Mouse (Mus musculus) G1E-ER4 (cell line): ENCODE measurements around the gene Spsb4. TPM values are rescaled to one million over a fixed set of nuclear protein-coding genes. Genes with fewer than 3 reads are reported as not detected.

Experiments used
- GATA1 ChIP-seq: IDR thresholded peaks from one replicate; pipeline ENCODE4 v1.8.0; 2012; ENCODE audit warnings: low read length, inconsistent platforms
- polyA plus RNA-seq: library from polyadenylated mRNA; stranded (reverse); fragments of >175 nt; gene quantifications from 2 replicates; pipeline ENCODE4 v1.2.3, GENCODE M21; 2012

Gene Spsb4
- polyA plus RNA-seq, 1 experiment = not detected

- no peak for TF ChIP-seq GATA1
Observed at GRCm38 (mm10) chr9:96908737-96909136, 109.9 kb downstream of the Spsb4 start.

DNA sequence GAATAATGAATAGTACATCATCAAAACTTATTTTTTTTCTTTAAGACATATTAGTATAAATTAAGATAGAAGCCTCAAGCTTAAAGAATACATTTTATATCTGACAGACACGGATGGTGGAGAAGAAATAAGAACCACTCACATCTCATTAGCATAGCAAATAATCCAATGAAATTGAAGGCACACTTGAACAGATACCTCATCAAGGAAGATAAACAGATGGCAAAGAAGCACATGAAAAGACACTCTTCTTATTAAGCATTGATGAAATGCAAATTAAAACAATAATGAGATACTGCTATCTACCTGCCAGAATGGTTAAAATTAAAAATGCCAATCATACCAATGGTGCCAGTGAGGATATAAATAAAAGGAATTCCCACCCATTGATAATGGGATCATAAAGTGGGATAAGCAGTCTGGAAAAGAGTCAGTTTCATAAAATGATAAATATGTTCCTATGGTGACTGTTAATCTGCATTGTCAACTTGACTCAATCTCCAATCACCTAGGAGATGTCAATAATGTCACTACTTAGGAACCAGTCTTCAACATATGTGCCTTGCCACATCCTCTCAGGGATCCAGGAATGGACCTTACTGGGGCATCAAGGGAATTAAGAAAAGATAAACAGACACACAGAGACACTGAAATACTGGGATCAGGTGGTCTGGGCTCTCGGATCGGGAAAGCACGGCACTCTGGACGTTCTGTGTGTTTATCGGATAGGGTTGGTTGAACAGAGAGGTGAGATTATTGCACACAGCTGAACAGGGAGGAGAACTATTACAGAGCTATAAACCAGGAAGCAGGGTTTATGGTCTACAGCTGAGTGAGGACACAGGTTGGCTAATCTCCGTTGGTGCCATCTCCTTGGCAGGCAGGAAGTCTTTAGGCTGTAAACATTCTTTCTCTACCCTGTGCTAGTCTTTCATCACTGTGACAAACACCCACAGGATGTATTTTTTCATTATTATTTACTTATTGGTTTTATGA, 114.0 kb downstream of the Spsb4 start:
- no peak for TF ChIP-seq GATA1

GRCm38 (mm10) chr9:96899717-96900116, 118.9 kb downstream of the Spsb4 start:
- no peak for TF ChIP-seq GATA1

GRCm38 (mm10) chr9:96899004-96899403, 119.6 kb downstream of the Spsb4 start:
- no peak for TF ChIP-seq GATA1

DNA sequence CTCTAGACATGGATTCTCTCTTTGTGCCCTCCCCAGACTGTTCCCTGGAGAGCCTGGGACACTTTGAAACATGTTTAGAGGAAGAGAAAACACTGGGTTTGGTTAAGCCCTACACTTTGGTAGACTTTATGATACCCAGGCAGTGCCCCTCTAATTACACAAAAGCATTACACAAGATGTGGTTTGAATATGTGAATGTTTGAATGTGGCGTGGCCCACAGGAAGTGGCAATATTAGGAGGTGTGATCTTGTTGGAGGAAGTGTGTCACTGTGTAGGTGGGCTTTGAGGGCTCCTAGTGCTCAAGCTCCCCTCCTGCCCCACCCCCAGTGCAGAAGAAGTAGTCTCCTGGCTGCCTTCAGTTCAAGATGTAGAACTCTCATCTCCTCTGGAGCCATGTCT, 122.0 kb downstream of the Spsb4 start:
- TF ChIP-seq GATA1 = no peak

DNA sequence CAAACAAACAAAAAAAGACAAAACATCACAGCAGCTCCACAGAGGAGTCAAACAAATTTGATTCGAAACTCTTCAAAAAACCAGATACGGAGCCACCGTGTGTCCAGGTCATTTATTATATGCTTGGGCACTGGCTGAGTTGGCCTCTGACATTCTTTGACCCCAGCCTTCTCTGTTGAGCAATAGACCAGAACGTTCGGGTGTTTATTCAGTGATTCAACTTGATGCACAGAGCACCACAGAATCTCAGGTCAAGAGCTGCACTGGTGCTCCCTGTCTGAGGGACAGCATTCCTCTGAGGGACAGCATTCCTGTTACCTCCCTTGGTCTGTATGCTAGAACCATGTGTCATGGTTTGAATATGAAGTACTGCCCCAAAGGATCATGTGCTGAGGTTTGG, 125.1 kb downstream of the Spsb4 start:
- no peak for TF ChIP-seq GATA1

Other genes starting within 250 kb of the Spsb4 start
- not detected in 2 replicates for gene Pxylp1, start 126.2 kb downstream of the Spsb4 start, polyA plus RNA-seq
- 3.8 and 4.2 TPM in 2 replicates for gene Slc25a36, start 92.3 kb upstream of the Spsb4 start, polyA plus RNA-seq